Mouse (Mus musculus) midbrain, embryonic 15.5 days (tissue): ENCODE measurements around the gene Gan. TPM values are rescaled to one million over a fixed set of nuclear protein-coding genes. Genes with fewer than 3 reads are reported as not detected.

Experiments used
- ATAC-seq: fragments of 200-750 bp; cut with Nextera tagmentation; replicated peaks from 2 replicates; pipeline ENCODE4 v1.8.0; 2017; ENCODE audit warnings: moderate TSS enrichment
- H3K27ac ChIP-seq: fragments of 300-500 bp; sonication (generic); 2 replicates; pipeline ENCODE4 v1.5.1; 2015; ENCODE audit warnings: mild to moderate bottlenecking, inconsistent platforms
- H3K27me3 ChIP-seq: fragments of 300-500 bp; sonication (generic); replicated peaks from 2 replicates; pipeline ENCODE4 v1.6.1; 2015; ENCODE audit warnings: inconsistent platforms
- H3K36me3 ChIP-seq: fragments of 300-500 bp; sonication (generic); replicated peaks from 2 replicates; pipeline ENCODE4 v1.6.1; 2015; ENCODE audit warnings: inconsistent platforms
- H3K4me1 ChIP-seq: fragments of 300-500 bp; sonication (generic); 2 replicates; pipeline ENCODE4 v1.6.1; 2015; ENCODE audit warnings: inconsistent platforms
- H3K4me2 ChIP-seq: fragments of 300-500 bp; sonication (generic); 2 replicates; pipeline ENCODE4 v1.6.1; 2015; ENCODE audit warnings: inconsistent platforms, mild to moderate bottlenecking, moderate library complexity
- H3K4me3 ChIP-seq: fragments of 300-500 bp; sonication (generic); 2 replicates; pipeline ENCODE4 v1.5.1; 2015; ENCODE audit warnings: mild to moderate bottlenecking, inconsistent platforms
- H3K9ac ChIP-seq: fragments of 300-500 bp; sonication (generic); 2 replicates; pipeline ENCODE4 v1.6.1; 2015; ENCODE audit warnings: mild to moderate bottlenecking, inconsistent platforms
- H3K9me3 ChIP-seq: fragments of 300-500 bp; sonication (generic); 2 replicates; pipeline ENCODE4 v1.6.1; 2016; ENCODE audit warnings: inconsistent platforms
- WGBS: fragments of 180-500 bp; shearing (Covaris S2); methylation state at CpG from one replicate; pipeline ENCODE4 v1.1.7; 2015; ENCODE audit warnings: mixed read lengths; 5-methylcytosine and 5-hydroxymethylcytosine counted together
- polyA plus RNA-seq: library from polyadenylated mRNA; unstranded; fragments of >200 nt; fragmentation: Nextera tagmentation; extraction: Ambion mirVana; gene quantifications from 2 replicates; pipeline ENCODE4 v1.2.1, GENCODE M21; 2015

Gene Gan
- polyA plus RNA-seq = 3.5 and 3.9 TPM in 2 replicates

- WGBS = under 1% methylated on average over 64 of the region's 65 CpGs
Measured at GRCm38 (mm10) chr8:117158135-117158761, at the start of gene Gan. TSS of gene Gan (plus strand) at chr8:117158135.

GRCm38 (mm10) chr8:117109018-117109711 lies 48.8 kb upstream of the Gan start:
- Histone ChIP-seq H3K27me3 (no peaks in the 10 kb centered on the region), H3K4me2 (no peak overlapping the region), H3K27ac (no peak overlapping the region), H3K9me3 (no peaks in the 10 kb centered on the region), H3K4me3 (no peak overlapping the region), H3K4me1 (no peaks in the 10 kb centered on the region), H3K36me3 (no peaks in the 10 kb centered on the region), H3K9ac (no peak overlapping the region)
- no peak for ATAC-seq
- WGBS = 87% methylated on average over 19 of the region's 19 CpGs

More at GRCm38 (mm10) chr8:117158135-117158761, at the start of gene Gan:
- Histone ChIP-seq H3K27ac (peak within 1 kb of the TSS; percentile 87), H3K36me3 (no peaks in the 10 kb centered on the region), H3K4me3 (peak within 1 kb of the TSS; percentile 90), H3K4me1 (peaks cover 33% of the 10 kb centered on the region), H3K27me3 (no peaks in the 10 kb centered on the region), H3K9ac (peak within 1 kb of the TSS; percentile 85), H3K4me2 (peak within 1 kb of the TSS; percentile 91), H3K9me3 (no peaks in the 10 kb centered on the region)
- ATAC-seq = peak; percentile 77

GRCm38 (mm10) chr8:117109801-117110390 lies 48.0 kb upstream of the Gan start:
- ATAC-seq = no peak
- Histone ChIP-seq H3K4me3 (no peak overlapping the region), H3K27ac (no peak overlapping the region), H3K9ac (no peak overlapping the region), H3K9me3 (no peaks in the 10 kb centered on the region), H3K27me3 (no peaks in the 10 kb centered on the region), H3K4me2 (no peak overlapping the region), H3K36me3 (no peaks in the 10 kb centered on the region), H3K4me1 (no peaks in the 10 kb centered on the region)
- 57% methylated on average over 16 of the region's 16 CpGs for WGBS

- H3K4me3 ChIP-seq = no peak overlapping the region
- no peak overlapping the region for H3K4me2 ChIP-seq
- no peak overlapping the region for H3K27ac ChIP-seq
- no peaks in the 10 kb centered on the region for H3K9me3 ChIP-seq
- H3K27me3 ChIP-seq = no peaks in the 10 kb centered on the region
- no peaks in the 10 kb centered on the region for H3K36me3 ChIP-seq
- peaks cover 7% of the 10 kb centered on the region for H3K4me1 ChIP-seq
- ATAC-seq = no peak
- 89% methylated on average over 3 of the region's 3 CpGs for WGBS
- no peak overlapping the region for H3K9ac ChIP-seq
Measured at GRCm38 (mm10) chr8:117111641-117112040, 46.3 kb upstream of the Gan start.

- no peak overlapping the region for H3K4me3 ChIP-seq
- no peak overlapping the region for H3K27ac ChIP-seq
- WGBS = 72% methylated on average over 8 of the region's 8 CpGs
- peaks cover 7% of the 10 kb centered on the region for H3K4me1 ChIP-seq
- H3K27me3 ChIP-seq = no peaks in the 10 kb centered on the region
- H3K4me2 ChIP-seq = no peak overlapping the region
- no peak overlapping the region for H3K9ac ChIP-seq
- no peaks in the 10 kb centered on the region for H3K36me3 ChIP-seq
- no peaks in the 10 kb centered on the region for H3K9me3 ChIP-seq
- ATAC-seq = no peak
Measured at GRCm38 (mm10) chr8:117112261-117112660, 45.7 kb upstream of the Gan start.

GRCm38 (mm10) chr8:117115094-117115493 lies 42.8 kb upstream of the Gan start:
- Histone ChIP-seq H3K4me3 (no peak overlapping the region), H3K4me1 (peaks cover 7% of the 10 kb centered on the region)
- no peak for ATAC-seq

GRCm38 (mm10) chr8:117115676-117116446 lies 42.1 kb upstream of the Gan start:
- 14% methylated on average over 13 of the region's 13 CpGs for WGBS
- peaks cover 7% of the 10 kb centered on the region for H3K4me1 ChIP-seq
- H3K4me3 ChIP-seq = no peak overlapping the region
- H3K27me3 ChIP-seq = no peaks in the 10 kb centered on the region
- no peaks in the 10 kb centered on the region for H3K36me3 ChIP-seq
- no peak overlapping the region for H3K9ac ChIP-seq
- H3K9me3 ChIP-seq = no peaks in the 10 kb centered on the region
- ATAC-seq = no peak
- no peak overlapping the region for H3K27ac ChIP-seq
- peak overlapping the region; percentile 30 for H3K4me2 ChIP-seq

More at GRCm38 (mm10) chr8:117115094-117115493, 42.8 kb upstream of the Gan start:
- no peak overlapping the region for H3K9ac ChIP-seq
- no peaks in the 10 kb centered on the region for H3K36me3 ChIP-seq
- no peaks in the 10 kb centered on the region for H3K9me3 ChIP-seq
- H3K27me3 ChIP-seq = no peaks in the 10 kb centered on the region
- H3K4me2 ChIP-seq = peak overlapping the region; percentile 30; the same call in 1 of the 2 replicates
- no peak overlapping the region for H3K27ac ChIP-seq
- 35% methylated on average over 6 of the region's 6 CpGs for WGBS

- Histone ChIP-seq H3K4me2 (no peak overlapping the region), H3K9me3 (no peaks in the 10 kb centered on the region), H3K4me3 (no peak overlapping the region), H3K4me1 (peaks cover 7% of the 10 kb centered on the region), H3K9ac (no peak overlapping the region), H3K27ac (no peak overlapping the region), H3K36me3 (no peaks in the 10 kb centered on the region), H3K27me3 (no peaks in the 10 kb centered on the region)
- no peak for ATAC-seq
- WGBS = 82% methylated on average over 7 of the region's 7 CpGs
Measured at GRCm38 (mm10) chr8:117116534-117116933, 41.4 kb upstream of the Gan start.

GRCm38 (mm10) chr8:117118409-117118808 lies 39.5 kb upstream of the Gan start:
- no peak overlapping the region for H3K9ac ChIP-seq
- H3K4me1 ChIP-seq = peaks cover 7% of the 10 kb centered on the region
- no peaks in the 10 kb centered on the region for H3K36me3 ChIP-seq
- no peak overlapping the region for H3K4me2 ChIP-seq
- no peaks in the 10 kb centered on the region for H3K9me3 ChIP-seq
- no peak overlapping the region for H3K4me3 ChIP-seq
- ATAC-seq = no peak
- no peak overlapping the region for H3K27ac ChIP-seq
- 89% methylated on average over 9 of the region's 9 CpGs for WGBS
- H3K27me3 ChIP-seq = no peaks in the 10 kb centered on the region

GRCm38 (mm10) chr8:117121277-117121676 lies 36.7 kb upstream of the Gan start:
- Histone ChIP-seq H3K27ac (no peak overlapping the region), H3K9me3 (no peaks in the 10 kb centered on the region), H3K9ac (no peak overlapping the region), H3K4me3 (no peak overlapping the region), H3K36me3 (no peaks in the 10 kb centered on the region), H3K27me3 (no peaks in the 10 kb centered on the region), H3K4me1 (no peaks in the 10 kb centered on the region), H3K4me2 (no peak overlapping the region)
- ATAC-seq = no peak
- 69% methylated on average over 8 of the region's 8 CpGs for WGBS

- no peak overlapping the region for H3K4me3 ChIP-seq
- no peak overlapping the region for H3K4me2 ChIP-seq
- H3K9me3 ChIP-seq = no peaks in the 10 kb centered on the region
- H3K27me3 ChIP-seq = no peaks in the 10 kb centered on the region
- 78% methylated on average over 13 of the region's 13 CpGs for WGBS
- no peaks in the 10 kb centered on the region for H3K4me1 ChIP-seq
- no peaks in the 10 kb centered on the region for H3K36me3 ChIP-seq
- no peak for ATAC-seq
- no peak overlapping the region for H3K27ac ChIP-seq
- H3K9ac ChIP-seq = no peak overlapping the region
Measured at GRCm38 (mm10) chr8:117123850-117124633, 33.9 kb upstream of the Gan start.
